Mouse (Mus musculus) kidney, postnatal 25 days (tissue): ENCODE data around the gene Folr2.

Experiments used
- DNase-seq, 2 experiments: peaks; one replicate each; pipeline ENCODE4 v3.0.0; 2021; ENCODE audit warnings: mixed read lengths in 2 of 2

The Folr2 gene

GRCm38 (mm10) chr7:101866491-101867265 lies 9.7 kb upstream of the Folr2 start:
- DNase-seq, result peak in 1 of 2 experiments; percentile 12

DNA sequence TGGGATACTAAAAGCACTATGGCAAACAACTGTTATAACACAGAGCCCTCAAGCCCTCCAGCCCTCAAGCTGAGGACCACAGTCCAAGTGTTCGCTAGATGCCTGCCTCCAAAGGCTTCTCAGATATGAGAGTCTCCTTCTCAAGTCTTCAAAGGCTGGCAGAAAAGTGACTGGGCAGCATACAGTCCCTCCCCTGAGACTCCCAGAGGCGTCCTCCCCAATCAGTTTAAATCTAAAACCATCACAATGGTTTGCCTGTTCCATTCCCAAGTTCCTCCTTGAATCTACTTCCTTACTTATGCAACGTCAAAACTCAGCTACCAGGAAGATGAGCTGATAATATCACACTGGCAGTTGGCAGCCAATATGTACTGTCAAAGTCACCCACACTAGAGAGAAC lies 6.4 kb upstream of the Folr2 start, which contains the start of gene Anapc15:
Gene Anapc15, plus strand, starts transcription at position 301 of the 400 bp plus-strand sequence.
- DNase-seq, result peak in 1 of 2 experiments; percentile 12

DNA sequence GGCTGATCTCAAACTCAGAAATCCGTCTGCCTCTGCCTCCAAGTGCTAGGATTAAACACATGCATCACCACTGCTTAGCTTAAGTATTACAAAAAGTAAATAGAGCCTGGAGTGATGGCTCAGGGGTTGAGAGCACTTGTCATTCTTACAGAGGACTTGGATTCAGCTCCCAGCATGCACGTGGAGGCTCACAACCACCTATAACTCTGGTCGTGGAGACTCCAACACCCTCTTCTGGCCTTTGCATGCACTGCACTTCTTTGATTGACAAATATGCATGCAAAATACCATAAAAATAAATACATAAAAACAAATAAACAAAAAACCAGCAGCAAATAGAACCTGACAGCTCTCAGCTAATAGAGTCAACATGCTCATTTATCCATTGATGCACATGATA lies 5.3 kb upstream of the Folr2 start:
- DNase-seq, result peak in 1 of 2 experiments; percentile 16

DNA sequence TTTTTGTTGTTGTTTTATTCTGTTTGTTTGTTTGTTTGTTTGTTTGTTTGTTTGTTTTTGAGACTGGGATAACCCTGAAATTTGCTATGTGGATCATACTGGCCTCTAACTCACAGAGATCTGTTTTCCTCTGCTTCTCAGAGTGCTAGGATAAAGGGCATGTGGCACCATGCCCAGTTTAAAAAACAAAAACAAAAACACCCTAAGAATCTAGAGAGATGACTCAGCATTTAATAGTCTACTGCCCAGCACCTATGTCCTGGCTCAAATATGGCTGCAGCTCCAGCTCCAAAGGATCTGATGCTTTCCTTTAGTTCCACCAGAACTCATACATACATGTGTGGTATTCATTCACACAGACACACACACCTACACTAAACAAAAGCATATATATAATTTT lies 4.0 kb upstream of the Folr2 start:
- peak; percentile 60 to 65 for DNase-seq

GRCm38 (mm10) chr7:101858362-101858761 lies 1.4 kb upstream of the Folr2 start:
- DNase-seq, result peak in 1 of 2 experiments; percentile 30

- no peak for DNase-seq
Measured at GRCm38 (mm10) chr7:101853816-101854215, 3.2 kb downstream of the Folr2 start.

DNA sequence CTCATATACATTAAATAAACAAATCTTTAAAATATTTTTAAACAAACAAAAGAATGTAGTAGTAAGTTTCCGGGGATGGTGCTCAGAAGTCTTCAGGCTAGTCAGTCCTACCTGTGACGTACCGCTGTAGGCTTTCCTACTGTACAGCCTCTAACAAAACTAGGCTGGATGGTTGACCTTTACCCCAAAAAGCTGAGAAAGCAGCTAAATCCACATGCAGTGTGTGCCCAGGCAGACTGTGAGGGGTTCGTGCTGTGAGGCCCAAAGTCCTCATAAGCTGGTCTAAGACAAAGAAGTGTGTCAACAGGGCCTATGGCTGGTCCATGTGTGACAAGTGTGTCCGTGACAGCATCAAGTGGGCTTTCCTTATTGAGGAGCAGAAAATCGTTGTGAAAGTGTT lies 4.1 kb downstream of the Folr2 start:
- DNase-seq, result peak in 1 of 2 experiments; percentile 40

DNA sequence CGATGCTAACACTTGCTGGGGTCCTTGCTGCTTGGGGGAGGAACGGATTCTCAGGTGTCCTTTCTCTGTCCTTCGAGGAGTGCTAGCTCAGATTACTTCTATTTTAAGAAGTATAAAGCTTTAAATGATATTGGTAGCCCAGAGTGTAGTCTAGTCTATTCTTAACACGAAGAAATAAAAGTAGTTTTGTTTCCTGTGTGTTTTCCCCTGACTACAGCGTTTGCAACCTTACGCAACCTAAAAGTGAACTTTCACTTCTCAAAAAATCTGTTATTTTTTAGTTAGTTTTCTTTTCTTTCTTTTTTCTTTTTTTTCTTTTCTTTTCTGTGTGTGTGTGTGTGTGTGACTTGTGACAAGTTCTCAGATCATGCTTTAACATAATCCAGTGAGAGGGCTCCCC lies 5.3 kb downstream of the Folr2 start:
- DNase-seq, result no peak

DNA sequence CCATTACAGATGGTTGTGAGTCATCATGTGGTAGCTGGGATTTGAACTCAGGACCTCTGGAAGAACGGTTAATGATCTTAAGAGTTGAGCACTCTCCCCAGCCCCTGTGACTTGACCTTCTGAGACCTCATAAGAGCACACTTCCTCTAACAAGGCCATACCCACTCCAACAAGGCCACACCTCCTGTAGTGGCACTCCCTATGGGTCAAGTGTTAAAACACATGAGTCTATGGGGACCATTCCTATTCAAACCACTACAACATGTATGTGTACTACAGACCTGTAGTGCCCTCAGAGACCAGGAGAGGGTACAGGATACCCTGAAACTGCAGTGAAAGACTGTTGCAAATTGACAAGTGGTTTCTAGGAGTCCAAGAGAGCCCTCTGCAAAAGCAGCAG lies 9.1 kb downstream of the Folr2 start:
- no peak for DNase-seq

- no peak for DNase-seq
Measured at GRCm38 (mm10) chr7:101844186-101844585, 12.8 kb downstream of the Folr2 start.

DNA sequence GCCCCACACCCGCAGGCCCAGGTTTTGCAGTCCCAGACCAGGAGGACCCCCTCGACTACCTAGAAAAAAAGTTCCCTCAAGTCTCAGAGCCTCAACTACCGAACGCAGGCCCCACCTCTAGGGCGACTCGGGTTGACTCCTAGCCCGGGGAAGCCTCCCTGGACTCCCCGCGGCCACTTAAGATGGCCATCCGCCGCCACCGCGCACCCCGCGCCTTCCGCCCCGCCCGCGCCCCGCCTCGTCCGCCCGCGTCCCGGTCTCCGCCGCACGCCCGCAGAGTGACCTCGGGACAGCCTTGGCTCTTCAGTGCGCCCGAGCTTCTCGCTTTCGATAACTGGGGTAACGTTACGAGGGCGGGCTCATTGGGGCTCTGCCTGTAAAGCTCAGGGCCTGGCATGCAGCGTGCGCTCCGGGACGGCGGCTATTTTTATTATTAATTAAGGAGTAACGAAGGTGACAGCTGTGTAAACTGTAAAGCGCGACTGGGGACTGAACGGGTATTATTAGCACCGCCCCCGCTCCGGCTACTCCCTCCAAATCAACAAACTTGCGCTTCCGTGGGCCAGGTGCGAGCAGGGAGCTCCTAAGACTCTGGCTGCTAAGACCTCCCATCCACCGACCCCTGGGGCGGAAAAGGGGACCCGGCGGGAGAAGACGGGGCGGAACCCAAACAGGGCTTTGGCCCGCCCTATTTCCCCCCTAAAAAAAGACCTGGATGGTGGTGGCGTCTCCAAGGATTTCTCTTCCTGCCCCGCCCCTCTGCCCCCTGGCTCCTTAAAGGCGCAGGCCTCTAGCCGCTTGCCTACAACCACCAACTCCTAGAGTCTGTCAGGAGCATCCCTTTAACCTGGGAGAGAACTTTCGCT lies 19.2 kb downstream of the Folr2 start, which contains the start of gene Inppl1:
Gene Inppl1, minus strand, starts transcription at position 624 of the 866 bp plus-strand sequence.
- DNase-seq, result peak; percentile 97 to 98

DNA sequence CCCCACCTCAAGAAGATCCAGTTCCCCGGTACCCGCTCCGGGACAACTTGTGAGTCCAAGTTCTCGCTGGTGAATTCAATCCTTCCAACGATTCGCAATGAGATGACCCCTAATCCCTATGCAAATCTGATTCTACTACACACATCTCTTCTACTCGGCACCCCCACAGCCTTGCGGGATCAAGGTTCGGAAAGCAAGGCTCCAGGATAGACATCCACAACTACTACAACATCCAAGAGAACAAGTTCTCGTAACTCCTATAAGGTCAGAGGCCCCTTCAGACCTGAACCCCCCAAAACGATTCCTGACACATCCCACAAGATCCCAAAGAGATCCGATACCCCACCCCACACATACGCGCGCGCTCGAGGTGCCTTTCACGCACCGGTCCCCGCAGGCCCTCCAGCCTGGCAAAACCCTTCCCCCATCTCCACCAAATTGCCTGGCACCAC lies 19.8 kb downstream of the Folr2 start:
- DNase-seq, result peak in 1 of 2 experiments; percentile 29

DNA sequence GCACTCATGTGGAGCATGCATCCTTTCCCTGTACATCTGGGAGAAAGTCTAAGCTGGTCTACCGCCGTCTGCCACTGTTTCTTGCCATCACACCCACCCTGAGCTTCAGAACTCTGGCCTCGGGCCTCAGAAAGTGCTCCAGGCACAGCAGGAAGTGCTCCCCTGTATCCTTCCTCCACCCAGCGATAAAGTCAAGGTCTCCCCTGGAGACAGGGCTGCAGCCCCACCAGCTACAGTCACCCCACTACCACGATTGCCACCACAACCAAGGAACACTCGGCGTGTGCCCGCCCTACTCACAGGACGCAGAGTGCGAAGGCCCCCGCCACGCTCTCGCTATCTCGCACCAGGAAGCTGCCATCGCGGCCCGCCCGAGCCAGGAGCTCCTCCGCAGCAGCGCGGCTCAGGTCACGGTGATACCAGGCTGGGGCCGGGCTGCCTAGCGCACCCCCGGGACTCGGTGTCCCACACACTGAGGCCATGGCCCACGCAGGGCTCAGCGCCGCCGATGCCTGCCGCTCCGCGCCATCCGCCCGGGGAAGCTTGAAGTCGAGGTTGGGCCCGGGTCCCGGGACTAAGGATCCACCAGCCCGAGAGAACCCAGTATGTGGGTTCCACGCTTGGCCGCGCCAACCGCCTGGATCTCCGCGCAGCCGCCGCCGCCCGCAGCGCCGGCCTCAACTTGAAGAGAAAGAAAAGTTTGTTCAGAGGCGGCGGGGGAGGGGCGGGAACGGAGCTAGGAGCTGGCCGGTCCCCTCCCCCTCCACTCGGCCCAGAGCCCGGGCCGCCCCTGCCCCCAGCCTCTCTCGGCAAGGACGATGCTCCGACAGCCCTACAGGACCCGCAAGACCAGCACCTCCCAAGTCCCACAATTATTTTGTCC lies 20.5 kb downstream of the Folr2 start:
- DNase-seq, result peak; percentile 83 to 87

DNA sequence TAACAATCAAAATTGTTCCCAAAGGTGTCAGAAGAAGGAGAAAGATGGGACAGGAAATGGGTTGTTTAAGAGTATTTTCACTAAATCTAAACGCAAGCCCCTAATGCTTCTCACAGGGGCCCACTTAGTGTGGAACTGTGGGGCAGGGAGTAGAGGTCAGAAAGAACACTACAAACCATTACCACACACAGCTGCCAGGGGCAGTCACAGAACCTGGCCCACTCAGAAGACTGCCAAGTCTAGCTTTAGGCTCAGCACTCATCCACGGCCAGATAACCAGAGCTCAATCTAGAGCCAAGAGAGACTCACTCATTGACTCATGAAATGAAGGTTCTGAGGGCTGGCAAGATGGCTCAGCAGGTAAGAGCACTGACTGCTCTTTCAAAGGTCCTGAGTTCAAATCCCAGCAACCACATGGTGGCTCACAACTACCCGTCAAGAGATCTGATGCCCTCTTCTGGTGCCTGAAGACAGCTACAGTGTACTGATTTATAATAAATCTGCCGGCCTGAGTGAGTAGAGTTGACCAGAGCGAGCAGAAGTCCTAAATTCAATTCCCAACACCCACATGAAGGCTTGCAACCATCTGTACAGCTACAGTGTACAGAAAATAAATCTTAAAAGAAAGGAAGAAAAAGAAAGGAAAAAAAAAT lies 21.4 kb downstream of the Folr2 start:
- DNase-seq, result no peak

- no peak for DNase-seq
Measured at GRCm38 (mm10) chr7:101834903-101835302, 22.1 kb downstream of the Folr2 start.

GRCm38 (mm10) chr7:101833916-101834584 lies 22.9 kb downstream of the Folr2 start:
- DNase-seq, result no peak

- no peak for DNase-seq
Measured at GRCm38 (mm10) chr7:101833352-101833751, 23.6 kb downstream of the Folr2 start.

GRCm38 (mm10) chr7:101832372-101832771 lies 24.6 kb downstream of the Folr2 start:
- DNase-seq, result peak in 1 of 2 experiments; percentile 29

GRCm38 (mm10) chr7:101831437-101831836 lies 25.6 kb downstream of the Folr2 start:
- DNase-seq, result no peak

GRCm38 (mm10) chr7:101830373-101830772 lies 26.6 kb downstream of the Folr2 start:
- DNase-seq, result no peak
